Mouse (Mus musculus): Measurements from ENCODE around the gene Ppp1r12b.

Ppp1r12b gene

GRCm38 (mm10) chr1:134757230-134757629 lies 198.5 kb downstream of the Ppp1r12b start:
- DNase-seq: no peak

DNA sequence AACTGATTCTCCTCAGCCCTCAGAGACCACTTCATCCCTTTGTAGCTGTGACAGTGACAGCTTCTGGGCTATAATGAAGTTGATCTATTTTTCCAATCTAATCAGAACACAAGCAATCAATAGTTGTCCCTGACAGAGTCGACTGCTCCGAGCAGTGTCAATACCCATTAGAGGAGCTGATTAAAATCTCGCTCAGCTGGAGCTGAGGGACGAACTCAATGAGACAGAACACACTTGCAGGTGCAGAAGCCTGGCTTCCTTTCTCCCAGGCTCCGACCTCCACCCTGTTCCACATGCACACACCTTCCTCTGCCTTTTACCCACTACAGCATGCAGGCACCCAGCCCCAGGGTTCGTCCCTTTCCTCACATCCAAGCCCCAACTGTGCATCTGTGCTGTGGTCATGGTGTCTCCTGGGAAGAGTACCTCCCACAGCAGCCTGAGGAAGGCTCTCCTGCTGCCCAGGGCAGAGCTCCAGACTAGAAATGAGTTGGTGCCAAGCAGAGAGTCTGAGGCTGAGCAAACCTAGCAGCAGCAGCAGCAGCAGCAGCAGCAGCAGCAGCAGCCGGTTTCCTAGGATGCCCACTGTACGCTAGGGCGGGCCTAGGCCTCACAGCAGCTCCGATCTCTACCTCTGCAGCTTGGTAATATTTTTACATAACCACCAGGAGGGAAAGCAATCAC lies 199.4 kb downstream of the Ppp1r12b start:
- DNase-seq: no peak

GRCm38 (mm10) chr1:134755548-134756189 lies 200.1 kb downstream of the Ppp1r12b start:
- DNase-seq: no peak

GRCm38 (mm10) chr1:134754818-134755217 lies 200.9 kb downstream of the Ppp1r12b start:
- DNase-seq: no peak

DNA sequence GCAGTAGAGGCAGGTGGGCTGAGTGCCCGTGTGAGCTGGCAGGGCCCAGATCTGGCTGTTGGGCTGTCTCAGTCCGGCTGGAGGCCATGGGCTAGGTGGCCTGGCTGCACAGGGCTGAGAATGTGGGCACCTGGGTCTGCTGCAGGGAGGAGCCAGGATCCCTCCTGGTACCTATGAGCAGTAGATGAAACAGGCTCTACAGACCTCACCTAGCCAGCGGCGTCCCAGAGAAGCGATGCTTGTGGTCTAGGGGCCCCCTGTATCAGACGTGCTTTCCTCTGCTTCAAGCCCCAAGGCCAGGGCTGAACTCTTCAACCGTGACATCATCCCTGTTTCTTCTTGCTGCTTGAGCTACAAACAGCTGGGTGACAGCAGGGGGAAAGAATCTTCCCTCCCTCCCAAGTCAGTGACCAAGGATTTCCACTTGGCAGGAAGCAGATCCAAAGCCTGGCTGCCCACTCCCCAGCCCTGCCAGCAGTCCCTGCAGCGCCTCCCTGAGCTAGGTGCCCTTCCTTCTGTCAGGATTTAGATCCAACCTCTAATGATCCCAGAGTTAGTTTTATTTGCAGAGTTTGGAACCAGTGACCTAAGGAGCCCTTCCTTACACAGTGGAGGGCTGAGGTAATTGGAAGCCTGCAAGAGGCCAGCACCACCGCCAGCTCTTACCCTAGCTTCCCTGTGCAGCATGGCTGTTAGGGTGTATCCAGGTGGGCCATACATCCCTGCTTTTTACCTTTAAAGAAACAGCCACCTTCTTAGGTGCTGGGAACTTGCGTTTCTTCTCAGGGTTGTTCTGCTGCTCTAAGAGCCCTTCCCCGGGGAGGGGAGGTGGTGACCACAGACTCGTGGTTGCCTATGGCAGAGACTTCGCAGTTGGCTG lies 201.8 kb downstream of the Ppp1r12b start:
- DNase-seq: peak; percentile 37

- no peak for DNase-seq
Measured at GRCm38 (mm10) chr1:134752447-134752846, 203.3 kb downstream of the Ppp1r12b start.

DNA sequence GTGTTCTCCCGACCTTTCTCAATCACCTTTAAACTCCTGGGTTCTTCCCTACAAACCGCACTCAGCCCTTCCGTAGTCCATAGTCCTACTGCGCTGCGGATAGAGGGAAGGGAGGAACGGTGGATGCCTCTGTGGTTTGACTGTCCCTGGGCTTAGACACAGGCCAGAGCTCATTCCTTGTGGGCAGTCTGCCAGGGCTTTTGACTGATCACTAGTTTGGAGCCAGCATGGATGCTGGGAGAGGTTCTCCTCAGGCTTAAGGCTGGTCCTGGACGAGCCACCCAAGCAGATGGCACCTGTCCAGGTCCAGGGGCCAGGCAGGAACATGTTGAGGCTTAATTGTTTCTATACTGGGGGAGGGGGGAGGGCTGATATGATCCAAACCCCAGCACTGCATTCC lies 205.9 kb downstream of the Ppp1r12b start:
- DNase-seq: no peak

DNA sequence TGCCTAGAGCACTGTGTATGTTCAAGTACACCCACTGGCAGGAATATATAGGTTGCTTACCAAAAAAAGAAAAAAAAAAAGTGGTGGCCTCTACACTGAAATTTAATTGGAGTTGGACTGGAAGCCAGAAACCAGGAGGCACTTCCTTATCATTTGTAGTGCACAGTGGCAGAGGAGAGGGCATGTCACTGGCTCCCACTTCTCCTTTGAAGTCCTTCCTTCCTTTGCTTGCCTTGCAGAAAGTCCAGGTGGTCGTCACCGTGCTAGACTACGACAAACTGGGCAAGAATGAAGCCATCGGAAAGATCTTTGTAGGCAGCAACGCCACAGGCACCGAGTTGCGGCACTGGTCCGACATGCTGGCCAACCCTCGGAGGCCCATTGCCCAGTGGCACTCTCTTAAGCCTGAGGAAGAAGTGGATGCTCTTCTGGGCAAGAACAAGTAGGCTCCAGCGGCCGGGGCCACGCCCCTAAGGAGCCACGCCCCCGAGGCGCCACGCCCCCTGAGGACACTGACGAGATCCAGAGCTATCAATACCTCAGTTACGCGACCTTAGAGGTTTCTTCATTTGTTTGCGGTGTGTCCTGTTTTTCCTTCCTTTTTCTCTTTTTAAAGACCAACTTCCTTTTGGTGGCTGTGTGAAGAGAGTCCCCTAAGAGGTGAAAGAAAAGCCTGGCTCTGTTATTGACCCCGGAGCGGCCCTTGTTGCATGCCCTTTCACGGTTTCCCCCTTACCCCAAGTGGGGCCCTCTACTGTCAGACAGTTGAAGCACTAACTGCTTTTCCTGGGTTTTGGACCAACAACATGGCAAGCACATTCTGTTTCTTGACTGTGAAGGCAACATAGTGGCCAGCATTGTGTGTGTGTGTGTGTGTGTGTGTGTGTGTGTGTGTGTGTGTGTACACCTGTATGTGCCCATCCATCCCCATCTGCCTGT lies 208.2 kb downstream of the Ppp1r12b start:
- DNase-seq: peak; percentile 57

DNA sequence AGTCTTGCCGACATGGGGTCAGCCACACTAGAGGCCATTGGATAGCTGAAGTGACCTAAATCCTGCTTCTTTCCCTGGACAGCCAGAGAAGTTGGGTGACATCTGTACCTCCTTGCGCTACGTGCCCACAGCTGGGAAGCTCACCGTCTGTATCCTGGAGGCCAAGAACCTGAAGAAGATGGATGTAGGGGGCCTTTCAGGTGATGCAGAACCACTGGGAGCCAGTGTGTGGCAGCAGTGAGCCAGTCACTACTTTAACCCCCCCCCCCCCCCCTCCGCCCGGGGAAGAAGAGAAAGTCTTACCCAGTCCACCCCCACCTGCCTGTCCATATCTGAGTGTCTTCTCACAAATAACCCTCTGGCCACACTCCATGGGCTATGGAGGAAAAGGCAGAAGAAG lies 210.1 kb downstream of the Ppp1r12b start:
- peak; percentile 30 for DNase-seq

DNA sequence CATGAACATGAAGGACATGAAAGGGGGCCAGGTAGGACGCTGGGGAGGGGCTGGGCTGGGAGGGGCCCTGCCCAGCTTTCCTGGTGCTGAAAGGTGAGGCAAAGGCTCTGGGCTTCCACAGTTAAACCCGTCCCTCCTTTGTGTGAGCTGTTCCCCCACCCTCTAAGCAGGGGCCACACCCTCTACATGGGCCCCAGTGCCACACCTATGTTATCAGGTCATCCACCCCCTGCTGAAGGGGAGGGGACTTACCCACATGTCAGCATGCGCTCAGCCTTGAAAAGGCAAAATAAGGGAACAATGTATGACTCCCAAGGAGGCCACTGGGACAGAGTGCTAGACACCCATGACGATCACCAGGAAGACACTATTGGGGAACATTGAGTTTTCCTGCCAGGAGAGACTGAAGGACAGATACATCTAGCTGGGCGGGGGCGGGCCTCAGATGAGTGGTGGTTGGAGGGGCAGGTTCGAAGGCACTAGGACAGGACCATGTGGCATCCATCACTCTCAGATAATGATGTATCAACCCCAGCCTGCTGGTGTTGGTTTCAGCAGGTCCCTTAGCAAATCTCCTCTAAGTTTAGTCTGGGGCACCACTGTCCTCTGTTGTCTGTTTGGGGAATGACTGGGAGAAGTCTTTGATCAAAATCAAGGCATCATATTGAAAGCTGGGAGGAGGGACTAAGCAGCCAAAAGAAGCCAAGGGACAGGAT lies 213.6 kb downstream of the Ppp1r12b start:
- DNase-seq: no peak

DNA sequence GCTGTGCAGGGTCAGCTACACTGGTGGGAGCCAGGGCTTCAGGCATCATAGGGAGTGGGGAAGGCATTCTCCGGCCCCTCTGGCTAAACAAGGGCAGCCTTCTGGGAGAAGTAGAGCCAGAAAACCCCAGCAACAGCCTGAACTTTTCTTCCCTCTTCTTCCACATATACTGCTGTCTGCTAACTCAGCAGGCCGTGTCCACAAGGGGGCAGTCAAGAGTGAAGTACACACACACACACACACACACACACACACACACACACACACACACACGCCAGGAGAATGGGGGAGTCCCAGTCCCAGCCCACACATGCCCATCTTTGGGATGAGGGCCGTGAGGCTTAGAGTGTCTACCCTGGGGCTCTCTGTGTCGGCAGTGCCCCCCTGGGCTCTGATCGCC lies 214.3 kb downstream of the Ppp1r12b start:
- no peak for DNase-seq

- DNase-seq: no peak
Measured at GRCm38 (mm10) chr1:134737463-134737862, 218.3 kb downstream of the Ppp1r12b start.

GRCm38 (mm10) chr1:134733659-134734058 lies 222.1 kb downstream of the Ppp1r12b start:
- no peak for DNase-seq

DNA sequence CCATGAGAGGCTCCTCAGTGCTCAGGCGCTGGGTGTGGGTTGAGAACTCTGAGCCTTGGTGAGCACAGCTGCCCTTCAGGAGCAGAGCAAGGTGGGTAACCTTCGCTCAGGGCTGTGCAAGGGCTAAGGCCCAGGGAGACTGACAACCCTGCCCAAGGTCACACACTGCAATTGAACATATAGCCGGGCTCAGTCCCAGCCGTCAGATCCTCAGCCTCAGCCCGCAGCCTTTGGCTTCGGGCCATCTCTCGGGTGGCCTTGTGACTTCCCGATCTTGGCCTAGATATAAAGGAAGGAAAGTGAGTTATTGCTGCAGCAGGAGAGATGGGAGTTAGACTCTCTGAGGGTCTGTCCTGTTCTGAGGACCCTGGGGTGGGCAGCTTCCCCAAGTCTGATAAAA lies 228.5 kb downstream of the Ppp1r12b start:
- no peak for DNase-seq

DNA sequence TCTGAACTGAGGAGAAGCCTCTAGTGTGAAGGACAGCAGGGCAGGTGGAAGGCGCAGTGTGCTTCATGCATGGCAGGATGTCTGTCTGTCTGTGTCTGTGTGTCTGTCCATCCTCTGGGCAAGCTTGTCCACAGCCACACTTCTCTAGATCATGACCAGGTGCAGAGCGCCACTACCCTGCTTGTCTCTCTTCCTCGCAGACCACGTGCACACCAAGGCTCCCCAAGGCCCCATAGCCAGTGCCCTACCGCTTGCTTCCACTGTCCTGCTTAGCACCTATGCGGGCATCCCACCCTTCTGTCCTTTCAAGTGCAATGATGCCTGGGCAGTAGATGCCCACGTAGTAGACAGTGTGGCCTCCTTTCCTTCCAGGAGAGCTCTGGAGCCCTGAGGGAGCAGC lies 229.3 kb downstream of the Ppp1r12b start:
- no peak for DNase-seq

DNA sequence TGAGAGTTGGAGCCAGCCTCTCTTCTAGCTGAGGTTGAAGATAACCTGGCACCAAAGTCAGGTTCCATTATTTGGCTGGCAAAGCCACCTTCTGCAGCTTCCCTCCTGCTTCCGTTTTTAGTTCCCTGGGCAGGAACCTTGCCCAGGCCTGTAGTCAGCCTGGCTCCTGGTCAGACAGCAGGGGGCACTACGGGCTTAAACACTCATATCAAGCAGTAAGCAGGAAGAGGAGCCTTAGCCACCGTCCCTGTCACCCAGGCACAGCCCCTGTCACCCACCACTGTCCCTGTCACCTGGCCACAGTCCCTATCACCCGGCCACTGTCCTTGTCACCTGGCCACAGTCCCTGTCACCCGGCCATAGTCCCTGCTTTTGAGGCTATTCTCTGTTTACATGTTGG lies 230.5 kb downstream of the Ppp1r12b start:
- no peak for DNase-seq

DNA sequence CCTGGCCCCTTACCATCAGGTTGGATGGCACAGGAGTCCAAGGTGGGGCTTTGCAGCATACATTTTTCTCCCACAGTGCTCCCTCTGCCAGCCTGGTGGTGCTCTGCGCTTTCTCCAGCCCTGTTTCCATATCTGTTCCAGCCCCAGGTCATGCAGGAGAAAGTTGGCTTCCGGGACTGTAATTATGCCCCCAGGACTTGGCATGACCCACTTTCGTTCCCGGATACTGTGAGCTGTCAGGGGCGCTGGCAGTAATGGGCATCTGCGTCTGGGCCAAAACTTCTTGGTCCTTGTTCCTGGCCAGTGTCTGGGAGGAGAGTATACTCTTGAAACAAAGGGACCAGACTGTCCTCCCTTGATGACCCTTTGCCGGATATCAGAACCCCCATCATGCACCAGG lies 232.9 kb downstream of the Ppp1r12b start:
- no peak for DNase-seq

GRCm38 (mm10) chr1:134721486-134721885 lies 234.3 kb downstream of the Ppp1r12b start:
- DNase-seq: no peak

DNA sequence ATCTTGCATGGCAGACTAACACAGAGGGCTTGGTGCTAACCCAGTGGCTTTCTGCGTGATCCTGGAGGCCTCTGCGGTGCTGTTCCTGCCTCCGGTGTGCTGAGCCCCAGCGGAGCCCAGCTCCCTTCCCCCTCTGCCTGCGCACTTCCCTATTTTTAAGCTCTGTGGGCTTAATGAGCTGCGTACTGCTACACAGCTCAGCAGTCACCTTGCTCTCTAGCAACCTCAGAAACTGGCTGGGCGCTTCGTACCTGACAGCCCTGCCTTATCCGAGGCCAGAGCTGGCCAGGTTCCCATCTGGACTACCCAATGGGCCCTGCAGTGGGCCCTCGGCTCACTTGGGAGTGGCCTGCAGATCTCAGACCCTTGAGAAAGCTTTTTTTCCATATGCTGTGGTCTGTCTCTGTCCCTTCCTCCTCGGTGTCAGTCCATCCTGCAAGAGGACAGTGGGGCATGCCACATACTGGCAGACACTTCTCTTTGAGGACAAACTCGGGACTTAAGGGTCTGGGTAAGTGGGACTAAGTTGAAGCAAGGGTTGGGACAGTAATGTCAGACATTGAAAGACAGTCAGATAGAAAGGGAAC lies 235.9 kb downstream of the Ppp1r12b start:
- DNase-seq: no peak

GRCm38 (mm10) chr1:134715092-134715491 lies 240.7 kb downstream of the Ppp1r12b start:
- DNase-seq: no peak

- no peak for DNase-seq
Measured at GRCm38 (mm10) chr1:134714166-134714565, 241.6 kb downstream of the Ppp1r12b start.

Data from embryo, embryonic 11 days (tissue).